Mouse (Mus musculus) cerebellum, adult 2 months (tissue): ENCODE measurements around the gene Ogdh.

Source experiments
- CTCF ChIP-seq: fragments of 200-500 bp; IDR thresholded peaks from 2 replicates; pipeline ENCODE4 v1.5.1; 2011; ENCODE audit warnings: low read depth, mild to moderate bottlenecking, control low read depth, low read length, moderate library complexity, borderline replicate concordance; ENCODE audit not compliant: insufficient read depth
- POLR2A ChIP-seq: fragments of 200-500 bp; IDR thresholded peaks from 2 replicates; pipeline ENCODE4 v1.6.1; 2011; ENCODE audit warnings: low read length, control low read depth, borderline replicate concordance; ENCODE audit not compliant: insufficient read depth

DNA sequence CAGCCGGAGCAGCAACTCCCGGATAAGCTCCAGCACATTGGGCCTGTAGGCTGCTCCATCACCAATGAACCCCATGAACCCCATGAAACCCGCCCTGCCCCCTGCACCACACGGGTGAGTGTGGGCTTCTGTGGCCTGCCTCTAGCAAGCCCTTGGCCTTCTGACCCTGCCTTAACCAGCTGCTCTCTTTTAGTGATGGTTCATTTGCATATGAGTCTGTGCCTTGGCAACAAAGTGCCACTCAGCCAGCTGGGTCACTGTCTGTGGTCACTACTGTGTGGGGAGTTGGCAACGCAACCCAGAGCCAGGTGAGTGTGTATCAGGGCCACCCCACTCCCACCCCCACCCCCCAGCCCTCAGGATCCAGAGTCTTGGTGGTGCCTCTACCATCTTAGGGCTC is 104.1 kb downstream of the Ogdh start:
- TF ChIP-seq CTCF (no peak), POLR2A (no peak)
